Mouse (Mus musculus) bone marrow macrophage, adult 2 months (primary cell): ENCODE data around the gene Plpp2.

ENCODE experiments used
- CTCF ChIP-seq: IDR thresholded peaks from 2 replicates; pipeline ENCODE4 v1.5.1; 2012; ENCODE audit warnings: low read depth, mild to moderate bottlenecking, low read length, moderate library complexity
- POLR2A ChIP-seq: IDR thresholded peaks from 2 replicates; pipeline ENCODE4 v1.6.1; 2012; ENCODE audit warnings: mild to moderate bottlenecking, low read depth, low read length, borderline replicate concordance

DNA sequence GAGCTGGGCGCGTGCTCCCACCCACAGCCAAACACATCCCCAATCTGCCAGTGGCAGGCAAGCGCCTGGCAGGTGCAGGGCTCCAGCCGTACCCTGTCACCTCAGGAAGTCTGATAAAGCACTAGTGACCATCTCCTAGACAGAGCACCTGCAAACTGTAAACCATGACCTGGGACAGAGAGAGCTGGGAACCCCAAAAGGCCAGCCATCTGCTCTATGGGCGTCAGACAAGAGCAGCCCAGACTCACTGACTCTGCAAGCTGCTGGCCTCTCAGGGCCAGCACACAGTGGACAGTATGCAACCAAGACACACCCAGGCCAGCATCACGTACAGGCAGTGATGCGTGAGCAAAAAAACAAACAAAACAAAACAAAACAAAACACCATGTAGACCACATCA lies 45.3 kb upstream of the Plpp2 start:
- TF ChIP-seq CTCF (no peak), POLR2A (no peak)
